Mouse (Mus musculus) lung, postnatal 10 days (tissue): Measurements from ENCODE around the gene Nckap1.

ENCODE experiments used
- DNase-seq: peaks from one replicate; pipeline ENCODE4 v3.0.0; 2021

Nckap1 gene

DNA sequence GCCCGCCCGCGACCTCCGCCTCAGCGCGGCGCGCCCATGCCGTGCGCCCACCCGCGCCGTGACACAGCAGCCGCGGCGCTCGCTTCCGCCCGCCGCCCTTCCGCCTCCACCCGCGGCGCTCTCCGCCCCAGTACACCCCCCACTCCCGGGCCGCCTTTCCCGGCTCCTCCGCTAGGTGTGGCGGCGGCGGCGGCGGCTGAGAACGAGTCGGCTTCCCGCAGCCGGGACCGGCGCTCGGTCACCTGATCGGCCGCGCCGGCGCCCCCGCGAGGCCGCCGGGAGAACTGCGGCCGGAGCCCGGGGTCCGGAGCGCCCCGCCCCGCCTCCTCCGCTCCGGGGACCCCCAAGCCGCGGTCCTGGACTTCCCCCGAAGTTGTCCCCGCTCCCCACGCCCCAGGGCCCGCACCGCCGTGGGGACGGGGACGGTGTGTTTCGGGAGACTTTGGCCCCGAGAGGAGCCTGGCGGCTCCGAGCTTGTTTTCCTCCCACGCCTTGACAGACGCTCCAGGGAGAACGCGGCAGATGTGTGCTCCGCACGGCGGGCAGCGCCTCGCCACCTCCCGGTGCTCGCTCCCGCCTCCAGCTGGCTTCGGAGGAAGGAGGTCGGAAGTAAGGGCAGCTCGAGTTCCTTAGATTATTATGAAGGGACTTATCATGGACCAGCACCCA lies at the start of gene Nckap1:
TSS of gene Nckap1 (minus strand) at position 338 of the 669 bp plus-strand sequence.
- DNase-seq = peak; percentile 93

DNA sequence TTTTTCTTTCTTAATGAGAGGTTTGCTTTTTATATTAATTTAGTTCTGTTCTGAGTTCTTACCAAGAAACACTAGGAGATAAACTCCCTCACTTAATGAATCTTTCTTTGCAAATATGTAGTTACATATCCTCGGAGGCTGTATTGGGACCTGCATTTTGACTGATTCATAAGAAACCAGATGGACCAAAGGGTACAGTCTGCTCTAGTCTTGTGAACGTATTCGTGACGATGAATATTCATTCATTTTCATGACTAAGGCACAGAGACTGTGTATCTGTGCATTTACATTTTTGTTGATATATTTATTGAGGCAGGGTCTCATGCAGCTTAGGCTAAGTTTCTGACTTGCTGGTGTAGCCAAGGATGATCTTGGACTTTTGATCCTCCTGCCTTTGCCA lies 43.3 kb upstream of the Nckap1 start:
- DNase-seq = no peak

DNA sequence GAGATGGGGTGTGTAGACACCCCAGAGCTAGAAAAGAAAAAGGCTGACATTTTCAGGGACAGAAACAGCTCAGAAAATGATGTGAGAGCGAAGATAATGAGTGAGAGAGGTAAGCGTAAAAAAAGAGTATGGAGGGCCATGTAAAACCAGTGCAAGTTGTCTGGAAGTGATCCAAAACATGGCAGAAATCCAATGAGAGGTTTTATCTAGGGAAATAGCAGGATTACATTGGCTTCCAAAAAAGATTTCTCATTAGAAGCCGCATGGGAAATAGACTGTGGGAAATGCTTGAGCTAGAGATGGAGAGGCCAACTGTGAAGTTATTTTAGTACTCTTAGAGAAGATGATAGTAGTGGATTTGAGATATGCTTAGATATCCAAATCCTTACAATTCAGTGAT lies 40.7 kb upstream of the Nckap1 start:
- no peak for DNase-seq

DNA sequence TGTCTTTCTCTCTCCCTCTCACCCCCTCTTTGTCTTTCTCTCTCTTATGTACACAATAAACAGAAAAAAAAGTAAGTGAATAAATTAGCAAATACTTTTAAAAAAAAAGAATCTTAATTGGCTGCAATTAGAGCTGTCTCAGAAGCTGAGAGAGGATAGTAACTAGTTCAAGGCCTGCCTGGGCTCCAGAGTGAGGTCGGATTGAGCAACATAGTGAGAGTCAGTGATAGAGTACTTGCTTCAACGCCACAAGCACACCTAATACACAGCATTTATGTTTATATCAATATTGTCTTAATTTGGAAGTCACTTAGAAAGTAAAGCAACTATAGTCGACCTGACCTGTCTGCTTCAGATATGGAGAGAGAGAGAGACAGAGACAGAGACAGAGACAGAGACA lies 37.8 kb upstream of the Nckap1 start:
- DNase-seq = no peak

- peak; percentile 97 for DNase-seq
These were observed 35.9 kb upstream of the Nckap1 start, which contains the start of the genes Dusp19 and Nup35 for GRCm38 (mm10) chr2:80616854-80617737. Dusp19 (plus strand) TSS chr2:80617045. Nup35 (plus strand) TSS chr2:80617236.

DNA sequence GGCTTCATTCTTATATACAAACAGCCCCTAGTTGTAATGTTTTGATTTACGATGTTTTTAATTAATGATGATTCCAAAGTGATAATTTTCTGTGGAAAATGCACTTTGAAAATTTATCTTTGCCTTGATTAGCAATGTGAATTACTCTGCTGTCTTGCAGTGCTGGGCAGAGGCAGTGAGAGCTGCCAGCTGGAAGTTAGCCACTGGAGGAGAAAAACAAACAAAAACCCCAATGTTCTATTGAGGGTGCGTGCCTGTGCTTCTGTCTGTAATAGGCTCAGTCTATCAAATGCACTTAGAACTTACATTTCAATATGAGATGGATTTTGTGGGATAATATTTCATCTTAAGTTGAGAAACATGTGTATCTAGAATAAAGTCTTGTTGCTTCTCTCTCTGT lies 31.6 kb upstream of the Nckap1 start:
- peak; percentile 5 for DNase-seq

DNA sequence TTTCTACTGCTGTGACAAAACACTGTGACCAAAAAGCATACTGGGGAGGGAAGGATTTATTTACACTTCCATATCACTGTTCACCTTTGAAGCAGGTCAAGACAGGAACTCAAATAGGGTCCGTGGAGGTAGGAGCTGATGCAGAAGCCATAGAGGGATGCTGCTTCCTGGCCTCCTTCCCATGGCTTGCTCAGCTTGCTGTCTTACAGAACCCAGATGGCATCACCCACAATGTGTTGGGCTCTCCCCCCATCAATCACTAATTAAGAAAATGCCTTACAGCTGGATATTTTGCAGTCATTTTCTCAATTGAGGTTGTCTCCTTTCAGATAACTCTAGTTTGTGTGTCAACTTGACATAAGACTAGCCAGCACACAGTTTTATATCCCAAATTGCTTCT lies 31.1 kb upstream of the Nckap1 start:
- no peak for DNase-seq

DNA sequence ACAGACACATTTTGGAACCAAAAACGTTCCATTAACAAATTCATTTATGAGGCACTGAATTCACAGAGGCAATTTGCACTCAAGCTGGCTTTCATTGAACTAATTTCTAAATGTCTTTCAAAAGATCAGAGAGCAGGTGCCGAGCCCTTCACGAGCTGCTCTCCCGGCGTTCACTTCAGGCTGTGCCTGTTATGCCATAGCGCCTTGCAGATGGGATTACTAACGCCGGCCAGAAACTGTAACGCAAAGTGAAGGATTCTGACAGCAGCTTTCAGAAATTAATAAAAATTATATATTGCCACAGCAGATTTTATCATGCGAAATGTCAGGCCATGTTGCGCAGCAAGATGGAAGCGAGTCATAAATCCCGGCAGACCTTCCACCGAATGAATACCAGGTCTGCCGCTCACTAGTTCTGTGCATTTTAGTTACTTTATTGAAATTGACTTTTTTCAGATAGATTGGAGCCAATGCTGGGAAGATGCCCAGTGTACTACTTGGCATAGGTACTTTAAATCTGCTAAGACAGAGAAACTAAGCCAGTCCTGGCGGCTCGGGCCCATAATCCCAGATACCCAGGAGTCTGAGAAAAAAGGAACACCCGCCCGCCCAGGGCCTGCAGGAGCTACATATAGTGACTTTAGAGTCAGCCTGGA lies 22.7 kb upstream of the Nckap1 start:
- DNase-seq = no peak

DNA sequence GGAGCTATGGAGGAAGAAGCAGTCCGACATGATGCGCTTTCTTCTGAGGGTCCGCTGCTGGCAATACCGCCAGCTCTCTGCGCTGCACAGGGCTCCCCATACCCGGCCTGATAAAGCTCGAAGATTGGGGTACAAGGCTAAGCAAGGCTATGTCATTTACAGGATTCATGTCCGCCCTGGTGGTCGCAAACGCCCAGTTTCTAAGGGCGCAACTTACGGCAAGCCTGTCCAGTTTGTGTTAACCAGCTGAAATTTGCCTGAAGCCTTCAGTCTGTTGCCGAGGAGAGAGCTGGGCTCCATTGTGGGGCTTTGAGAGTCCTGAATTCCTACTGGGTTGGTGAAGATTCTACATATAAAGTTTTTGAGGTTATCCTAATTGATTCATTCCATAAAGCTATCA lies 21.6 kb upstream of the Nckap1 start:
- DNase-seq = no peak

GRCm38 (mm10) chr2:80600611-80601010 lies 19.4 kb upstream of the Nckap1 start:
- DNase-seq = no peak

DNA sequence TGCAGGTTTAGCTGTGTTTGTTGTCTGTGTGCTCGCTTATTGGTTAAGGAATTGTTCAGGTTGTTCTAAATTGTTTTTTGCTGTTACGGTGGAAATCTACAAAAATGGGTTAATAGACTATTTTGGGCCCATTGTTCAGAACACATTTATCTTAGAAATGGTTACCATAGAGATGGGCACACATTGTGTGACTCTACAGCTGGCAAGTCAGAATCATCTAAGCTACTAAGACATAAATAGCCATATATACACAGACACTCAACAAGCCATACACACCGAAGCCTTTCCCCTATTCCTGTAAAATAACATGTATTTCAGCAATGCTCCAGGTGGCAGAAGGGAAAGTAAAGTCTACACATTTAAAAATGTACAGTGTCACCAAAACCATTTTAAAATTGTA lies 18.7 kb upstream of the Nckap1 start:
- DNase-seq = no peak

DNA sequence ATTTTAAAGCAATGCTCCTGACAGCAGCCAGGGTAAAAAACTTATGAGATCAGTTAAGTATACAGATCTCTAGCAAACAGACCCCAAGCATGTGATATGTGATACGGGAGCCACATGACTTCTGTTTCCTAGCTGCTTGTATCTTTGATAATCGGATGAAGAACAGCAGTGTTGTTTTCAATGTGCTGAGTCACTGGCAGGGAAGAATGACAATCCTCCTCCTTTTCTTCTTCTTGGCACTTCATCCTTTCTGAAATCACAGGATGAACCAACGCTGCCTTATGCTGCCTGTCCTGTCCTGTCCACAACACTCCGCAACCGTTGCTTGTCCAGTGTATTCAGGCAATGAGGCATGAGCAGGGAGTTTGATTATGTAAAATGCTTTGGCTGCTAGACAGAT lies 15.8 kb upstream of the Nckap1 start:
- DNase-seq = no peak

DNA sequence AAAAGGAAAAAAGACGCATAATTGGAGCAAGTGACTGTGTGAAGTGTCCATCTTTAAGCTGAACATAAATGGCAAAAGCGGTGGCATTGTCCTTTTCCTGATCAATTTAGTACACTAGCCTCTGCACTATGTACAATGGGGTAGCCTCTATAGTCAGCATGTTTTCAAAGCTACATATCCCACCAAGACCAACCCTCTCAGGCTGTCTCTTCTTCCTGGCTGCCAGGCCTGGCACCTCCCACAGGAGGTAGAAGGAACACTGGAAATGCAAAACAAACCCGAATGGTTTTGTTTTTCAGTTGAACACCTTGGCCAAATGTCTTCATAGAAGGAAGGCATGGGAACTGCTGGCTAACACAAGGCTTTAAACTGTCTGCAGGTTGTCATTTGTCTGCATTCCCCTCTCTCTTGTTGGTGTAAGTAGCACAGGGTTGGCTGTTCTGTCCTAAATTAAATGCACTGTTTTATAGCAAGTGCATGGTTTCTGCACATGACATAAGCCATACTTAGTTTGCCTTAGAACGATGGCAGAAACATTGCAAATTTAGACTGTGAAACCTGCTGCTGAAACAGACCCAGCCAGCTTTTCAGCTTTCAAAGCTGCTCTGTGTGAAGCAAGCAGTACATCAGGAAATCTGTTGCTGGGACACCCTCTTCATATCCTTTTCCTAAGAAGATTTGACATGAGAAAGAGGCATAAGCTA lies 13.2 kb upstream of the Nckap1 start:
- no peak for DNase-seq

GRCm38 (mm10) chr2:80582356-80582755 lies 1.2 kb upstream of the Nckap1 start:
- no peak for DNase-seq

- DNase-seq = peak; percentile 39
These were observed 744 bp downstream of the Nckap1 start for GRCm38 (mm10) chr2:80580311-80580961.

- no peak for DNase-seq
These were observed 1.8 kb downstream of the Nckap1 start for GRCm38 (mm10) chr2:80579253-80579891.

- DNase-seq = no peak
These were observed 3.9 kb downstream of the Nckap1 start for GRCm38 (mm10) chr2:80577286-80577685.

DNA sequence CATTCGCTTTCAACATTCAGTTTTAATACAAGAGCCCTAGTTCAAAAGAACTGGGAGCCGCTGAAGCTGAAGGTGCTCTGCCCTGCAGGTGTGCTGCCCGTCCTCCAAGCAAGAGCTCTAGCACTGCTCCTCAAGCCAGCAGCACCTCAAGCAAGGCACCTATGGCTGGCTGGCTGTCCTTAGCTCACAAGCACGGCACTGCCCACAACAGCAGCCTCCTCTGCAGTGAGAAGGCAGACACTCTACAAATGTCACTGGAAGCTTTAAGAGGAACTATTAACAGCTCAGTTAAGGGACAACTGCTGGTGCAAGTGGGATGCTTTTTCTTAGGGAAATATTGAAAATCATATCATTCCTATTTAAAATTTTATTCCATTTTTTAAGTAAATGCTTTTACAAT lies 10.5 kb downstream of the Nckap1 start:
- DNase-seq = no peak

GRCm38 (mm10) chr2:80567411-80567810 lies 13.8 kb downstream of the Nckap1 start:
- no peak for DNase-seq

DNA sequence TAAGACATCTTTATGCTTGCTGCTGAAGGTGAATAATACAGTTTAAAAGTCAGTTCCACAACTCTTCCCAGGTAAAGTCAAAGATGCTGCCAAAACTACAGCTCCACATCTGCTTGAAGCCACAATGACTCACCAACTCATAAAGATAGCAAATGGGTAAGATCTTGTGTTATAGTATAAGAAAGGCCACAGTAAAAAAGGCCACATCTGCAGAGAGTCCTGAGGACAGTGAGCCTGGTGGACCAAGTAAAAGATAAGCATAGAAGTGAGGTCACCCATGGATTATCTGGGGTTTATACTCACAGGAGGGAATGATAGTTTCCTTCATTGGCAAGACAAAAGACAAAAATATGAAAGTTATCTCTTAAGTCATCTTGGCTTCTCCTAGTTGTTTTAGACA lies 18.9 kb downstream of the Nckap1 start:
- no peak for DNase-seq

DNA sequence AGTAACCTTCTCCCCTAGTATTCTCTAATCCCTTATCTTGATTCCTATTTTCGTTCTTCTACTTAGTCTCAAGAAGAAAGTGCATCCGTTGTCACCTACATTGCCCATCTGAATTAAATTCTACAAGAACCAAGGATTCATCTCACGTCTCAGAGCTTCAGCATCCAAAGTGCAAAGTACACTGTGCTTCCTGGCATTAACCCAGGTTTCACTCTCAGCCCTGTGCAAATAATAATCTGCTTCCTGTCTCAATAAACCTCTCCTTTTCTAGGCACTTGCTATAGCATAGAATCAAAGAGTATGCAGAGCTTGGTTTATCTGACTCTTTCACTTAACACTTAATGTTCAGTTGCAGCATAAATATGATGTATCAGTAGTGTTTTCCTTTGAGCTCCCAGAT lies 19.7 kb downstream of the Nckap1 start:
- no peak for DNase-seq

GRCm38 (mm10) chr2:80560773-80561172 lies 20.4 kb downstream of the Nckap1 start:
- no peak for DNase-seq
